Mouse (Mus musculus) ES-E14 (cell line): Measurements from ENCODE around the gene Tfdp2. TPM values are rescaled to one million over a fixed set of nuclear protein-coding genes. Genes with fewer than 3 reads are reported as not detected.

Source experiments
- DNase-seq: peaks from one replicate; pipeline ENCODE4 v3.0.0-alpha.2; 2013; ENCODE audit warnings: low read depth, low spot score
- H3K27ac ChIP-seq: 2 replicates; pipeline ENCODE4 v1.5.1; 2012; ENCODE audit warnings: low read depth, mild to moderate bottlenecking, low read length, moderate library complexity, mixed read lengths; ENCODE audit not compliant: poor library complexity, insufficient read depth, severe bottlenecking
- H3K36me3 ChIP-seq: 2 replicates; pipeline ENCODE4 v1.6.1; 2012; ENCODE audit warnings: mild to moderate bottlenecking, low read length, moderate library complexity, mixed read lengths; ENCODE audit not compliant: control insufficient read depth, poor library complexity, insufficient read depth, severe bottlenecking
- H3K4me1 ChIP-seq, 2 experiments: fragments of 150-350 bp in 1 of 2; sonication (generic) in 1 of 2; 2 replicates each; pipeline ENCODE4 v1.6.1; 2012; ENCODE audit warnings: low read length in 2 of 2, mild to moderate bottlenecking in 1 of 2, mixed read lengths in 1 of 2; ENCODE audit not compliant: control insufficient read depth in 2 of 2, insufficient read depth in 2 of 2, poor library complexity in 1 of 2
- H3K4me3 ChIP-seq, 2 experiments: fragments of 150-350 bp in 1 of 2; sonication (generic) in 1 of 2; 2 replicates each; pipeline ENCODE4 v1.5.1; 2012; ENCODE audit warnings: low read length in 2 of 2, low read depth in 1 of 2, mild to moderate bottlenecking in 1 of 2, mixed read lengths in 1 of 2; ENCODE audit not compliant: insufficient read depth in 1 of 2, poor library complexity in 1 of 2, severe bottlenecking in 1 of 2
- H3K9ac ChIP-seq: 2 replicates; pipeline ENCODE4 v1.6.1; 2012; ENCODE audit warnings: low read depth, mild to moderate bottlenecking, low read length, mixed read lengths; ENCODE audit not compliant: poor library complexity, insufficient read depth, severe bottlenecking
- H3K9me3 ChIP-seq: fragments of 150-350 bp; sonication (generic); 2 replicates; pipeline ENCODE4 v1.6.1; 2012; ENCODE audit warnings: low read depth, mild to moderate bottlenecking, low read length; ENCODE audit not compliant: control insufficient read depth, insufficient read depth
- CHD2 ChIP-seq: IDR thresholded peaks from 2 replicates; pipeline ENCODE4 v1.6.1; 2014; ENCODE audit warnings: mild to moderate bottlenecking, low read depth, low read length, inconsistent platforms
- HCFC1 ChIP-seq: IDR thresholded peaks from 2 replicates; pipeline ENCODE4 v1.6.1; 2012; ENCODE audit warnings: low read length, inconsistent platforms, borderline replicate concordance; ENCODE audit not compliant: insufficient read depth
- MAFK ChIP-seq: IDR thresholded peaks from 2 replicates; pipeline ENCODE4 v1.6.1; 2014; ENCODE audit warnings: mild to moderate bottlenecking, low read depth, low read length, inconsistent platforms; ENCODE audit not compliant: insufficient read depth
- ZC3H11A ChIP-seq: IDR thresholded peaks from 2 replicates; pipeline ENCODE4 v1.6.1; 2012; ENCODE audit warnings: low read depth, mild to moderate bottlenecking, inconsistent platforms, low read length, borderline replicate concordance
- ZNF384 ChIP-seq: IDR thresholded peaks from 2 replicates; pipeline ENCODE4 v1.6.1; 2012; ENCODE audit warnings: low read depth, low read length, inconsistent platforms
- in situ Hi-C, 2 experiments: fragments of 600-800 bp; cut with MboI; formaldehyde crosslinking; loops; one replicate each; pipeline ENCODE4 v1.15.1; 2025; ENCODE audit warnings: low sequenced_read_pairs in 2 of 2, inconsistent platforms in 1 of 2; ENCODE audit not compliant: unreplicated experiment in 2 of 2
- total RNA-seq: library from RNA; depleted of rRNA; stranded (reverse); fragments of 300-350 nt; gene quantifications from 2 replicates; pipeline ENCODE4 v1.2.3, GENCODE M21; 2012

The Tfdp2 gene
- total RNA-seq, 1 experiment = 45.6 TPM

GRCm38 (mm10) chr9:96319333-96319732, 123.3 kb downstream of the Tfdp2 start:
- Histone ChIP-seq H3K4me1 (peaks cover 0 to under 1% of the 10 kb centered on the region in 2 experiments; a peak in 1 of 4 replicates), H3K27ac (no peak overlapping the region), H3K36me3 (peaks cover 11% of the 10 kb centered on the region), H3K9ac (no peak overlapping the region), H3K9me3 (no peaks in the 10 kb centered on the region), H3K4me3 (no peak overlapping the region)
- in situ Hi-C loops = no loop called here
- TF ChIP-seq CHD2 (no peak), ZC3H11A (no peak), MAFK (no peak), HCFC1 (no peak), ZNF384 (no peak)
- DNase-seq = no peak

- no peak for DNase-seq
- no peak overlapping the region for H3K27ac ChIP-seq
- peaks cover 0 to 2% of the 10 kb centered on the region in 2 experiments; a peak in 1 of 4 replicates for H3K4me1 ChIP-seq
- TF ChIP-seq MAFK = no peak
- no peak for TF ChIP-seq ZC3H11A
- TF ChIP-seq CHD2 = no peak
- no peak for TF ChIP-seq HCFC1
- no peak for TF ChIP-seq ZNF384
- peaks cover 8% of the 10 kb centered on the region; the same call in 1 of the 2 replicates for H3K36me3 ChIP-seq
- no peak overlapping the region for H3K4me3 ChIP-seq
- no peak overlapping the region for H3K9ac ChIP-seq
- H3K9me3 ChIP-seq = no peaks in the 10 kb centered on the region
- in situ Hi-C loops = no loop called here
Measured at GRCm38 (mm10) chr9:96320551-96320980, 124.5 kb downstream of the Tfdp2 start.

GRCm38 (mm10) chr9:96322411-96323152, 126.5 kb downstream of the Tfdp2 start:
- no peak for DNase-seq
- Histone ChIP-seq H3K4me3 (no peak overlapping the region), H3K4me1 (peaks cover 0 to 6% of the 10 kb centered on the region in 2 experiments; a peak in 1 of 4 replicates), H3K9me3 (no peaks in the 10 kb centered on the region), H3K36me3 (peaks cover 6% of the 10 kb centered on the region; the same call in 1 of the 2 replicates), H3K9ac (no peak overlapping the region), H3K27ac (no peak overlapping the region)
- TF ChIP-seq HCFC1 = no peak
- no peak for TF ChIP-seq CHD2
- TF ChIP-seq MAFK = no peak
- no peak for TF ChIP-seq ZNF384
- no peak for TF ChIP-seq ZC3H11A
- in situ Hi-C loops = no loop called here

GRCm38 (mm10) chr9:96324502-96324901, 128.4 kb downstream of the Tfdp2 start:
- no peak for TF ChIP-seq ZC3H11A
- TF ChIP-seq CHD2 = no peak
- TF ChIP-seq ZNF384 = no peak
- no peak for TF ChIP-seq HCFC1
- no peak for TF ChIP-seq MAFK
- Histone ChIP-seq H3K9ac (no peak overlapping the region), H3K4me3 (no peak overlapping the region), H3K36me3 (no peaks in the 10 kb centered on the region; the same call in 1 of the 2 replicates), H3K9me3 (no peaks in the 10 kb centered on the region), H3K4me1 (peaks cover 0 to 6% of the 10 kb centered on the region in 2 experiments; a peak in 1 of 4 replicates), H3K27ac (no peak overlapping the region)
- no peak for DNase-seq
- in situ Hi-C loops = no loop called here
